Mouse (Mus musculus): ENCODE results near the gene Rapgef3.

GRCm38 (mm10) chr15:97726310-97726709 is 41.5 kb downstream of the Rapgef3 start:
- TF ChIP-seq GATA1 (IDR thresholded peaks at IDR 0.05; ENCODE audit: borderline replicate concordance, low read length): no peak
- TF ChIP-seq FLI1 (IDR thresholded peaks at IDR 0.05; ENCODE audit: low read length): no peak
